Mouse (Mus musculus): Measurements from ENCODE around the gene Ncs1.

Gene Ncs1

GRCm38 (mm10) chr2:31341726-31342535 is 96.3 kb downstream of the Ncs1 start:
- DNase-seq, result no peak
